Mouse (Mus musculus) cerebral cortex, adult 2 months (tissue): ENCODE data around the gene Smarcd1.

ENCODE experiments used
- WGBS: fragments of 180-500 bp; shearing (Covaris S2); methylation state at CpG from one replicate; pipeline ENCODE4 v1.1.7; 2018; 5-methylcytosine and 5-hydroxymethylcytosine counted together

Smarcd1 gene

DNA sequence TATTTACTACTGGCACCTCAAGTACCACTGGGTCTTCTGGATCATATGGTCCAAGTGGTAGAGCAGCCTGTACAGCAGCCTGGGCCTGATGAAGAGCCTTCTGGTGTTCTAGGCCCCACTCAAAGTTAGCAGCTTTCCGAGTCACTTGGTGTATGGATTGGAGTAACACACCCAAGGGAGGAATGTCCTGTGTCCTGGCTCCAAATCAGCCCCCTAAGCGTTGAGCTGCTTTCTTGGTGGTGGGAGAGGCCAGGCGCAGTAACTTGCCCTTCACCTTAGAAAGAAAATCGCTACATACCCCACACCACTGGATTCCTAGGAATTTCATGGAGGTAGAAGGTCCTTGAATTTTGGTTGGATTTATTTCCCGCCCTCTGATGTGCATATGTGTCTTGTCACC lies 17.8 kb upstream of the Smarcd1 start:
- 96% methylated on average over 5 of the region's 5 CpGs for WGBS

GRCm38 (mm10) chr15:99688712-99689111 lies 13.2 kb upstream of the Smarcd1 start:
- 3% methylated on average over 4 of the region's 4 CpGs for WGBS

- WGBS: 58% methylated on average over 4 of the region's 4 CpGs
Measured at GRCm38 (mm10) chr15:99690924-99691323, 11.0 kb upstream of the Smarcd1 start.

GRCm38 (mm10) chr15:99691976-99692375 lies 10.0 kb upstream of the Smarcd1 start:
- WGBS: 57% methylated on average over 9 of the region's 9 CpGs

DNA sequence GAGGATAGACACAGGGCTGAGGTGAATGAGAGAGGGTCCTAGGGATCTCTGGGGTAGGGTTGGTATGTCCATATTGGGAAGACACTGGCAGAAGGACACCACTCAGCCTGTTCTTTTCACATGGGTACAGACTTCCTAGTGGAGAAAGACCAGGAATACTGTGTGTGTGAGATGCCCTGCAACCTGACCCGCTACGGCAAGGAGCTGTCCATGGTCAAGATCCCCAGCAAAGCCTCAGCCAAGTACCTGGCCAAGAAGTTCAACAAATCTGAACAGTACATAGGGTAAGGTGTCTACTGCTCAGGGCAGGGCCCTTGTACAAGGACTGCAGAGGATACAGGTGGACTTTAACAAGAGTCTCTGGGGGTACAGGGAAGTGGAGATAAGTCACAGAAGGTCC lies 4.6 kb upstream of the Smarcd1 start:
- WGBS: 72% methylated on average over 2 of the region's 2 CpGs

GRCm38 (mm10) chr15:99698533-99699085 lies 3.3 kb upstream of the Smarcd1 start:
- WGBS: 38% methylated on average over 20 of the region's 20 CpGs

- 73% methylated on average over 10 of the region's 10 CpGs for WGBS
Measured at GRCm38 (mm10) chr15:99699715-99700114, 2.2 kb upstream of the Smarcd1 start.

- 84% methylated on average over 18 of the region's 18 CpGs for WGBS
Measured at GRCm38 (mm10) chr15:99700219-99701106, 1.5 kb upstream of the Smarcd1 start.

- WGBS: 34% methylated on average over 16 of the region's 16 CpGs
Measured at GRCm38 (mm10) chr15:99701640-99701998, 310 bp upstream of the Smarcd1 start.

GRCm38 (mm10) chr15:99703104-99703503 lies 1.2 kb downstream of the Smarcd1 start:
- WGBS: 47% methylated on average over 9 of the region's 9 CpGs

- 33% methylated on average over 5 of the region's 5 CpGs for WGBS
Measured at GRCm38 (mm10) chr15:99703676-99704040, 1.7 kb downstream of the Smarcd1 start.

- 10% methylated on average over 23 of the region's 23 CpGs for WGBS
Measured at GRCm38 (mm10) chr15:99704041-99704681, 2.2 kb downstream of the Smarcd1 start.

- WGBS: 20% methylated on average over 7 of the region's 7 CpGs
Measured at GRCm38 (mm10) chr15:99704881-99705280, 3.0 kb downstream of the Smarcd1 start.

DNA sequence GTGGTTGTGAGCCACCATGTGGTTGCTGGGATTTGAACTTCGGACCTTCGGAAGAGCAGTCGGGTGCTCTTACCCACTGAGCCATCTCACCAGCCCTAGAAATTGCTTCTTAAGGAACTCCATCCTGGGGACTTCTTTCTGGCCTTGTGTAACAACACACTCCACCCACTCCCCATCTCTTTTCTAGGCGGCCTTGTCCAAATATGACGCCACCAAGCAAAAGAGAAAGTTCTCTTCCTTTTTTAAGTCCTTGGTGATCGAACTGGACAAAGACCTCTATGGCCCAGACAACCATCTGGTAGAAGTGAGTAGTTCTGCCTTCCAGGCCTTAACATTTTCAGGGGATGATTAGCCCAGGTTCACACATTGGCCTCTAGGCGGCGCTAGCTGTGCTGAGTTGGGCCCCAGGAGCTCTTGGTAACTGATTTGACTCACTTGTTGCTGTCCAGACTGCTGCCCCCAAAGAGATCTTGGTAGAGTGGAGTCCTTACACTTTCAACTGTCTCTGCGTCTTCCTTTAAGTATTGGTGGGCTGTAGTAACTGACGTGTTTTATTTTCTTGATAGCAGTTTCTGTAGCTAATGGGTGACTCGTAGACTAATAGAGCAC lies 3.6 kb downstream of the Smarcd1 start, which contains the start of gene Gm17349:
Gene Gm17349, minus strand, starts transcription at position 51 of the 609 bp plus-strand sequence.
- 45% methylated on average over 11 of the region's 11 CpGs for WGBS

DNA sequence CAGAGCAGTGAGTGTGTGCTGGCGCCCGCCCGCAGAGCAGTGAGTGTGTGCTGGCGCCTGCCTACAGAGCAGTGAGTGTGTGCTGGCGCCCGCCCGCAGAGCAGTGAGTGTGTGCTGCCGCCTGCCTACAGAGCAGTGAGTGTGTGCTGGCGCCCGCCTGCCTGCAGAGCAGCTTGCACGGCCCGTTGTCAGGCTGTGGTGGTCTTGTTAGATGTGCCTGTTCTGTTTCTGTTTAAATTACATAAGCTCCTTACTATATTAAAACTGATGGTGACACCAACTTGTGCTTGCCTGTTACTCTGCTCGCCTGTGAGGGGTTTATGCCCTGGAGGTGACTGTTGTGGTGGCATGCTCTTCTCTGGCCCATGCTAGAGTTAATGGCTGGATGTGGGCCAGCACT lies 6.2 kb downstream of the Smarcd1 start:
- 74% methylated on average over 13 of the region's 13 CpGs for WGBS

- WGBS: 77% methylated on average over 10 of the region's 10 CpGs
Measured at GRCm38 (mm10) chr15:99710221-99711190, 8.6 kb downstream of the Smarcd1 start.

DNA sequence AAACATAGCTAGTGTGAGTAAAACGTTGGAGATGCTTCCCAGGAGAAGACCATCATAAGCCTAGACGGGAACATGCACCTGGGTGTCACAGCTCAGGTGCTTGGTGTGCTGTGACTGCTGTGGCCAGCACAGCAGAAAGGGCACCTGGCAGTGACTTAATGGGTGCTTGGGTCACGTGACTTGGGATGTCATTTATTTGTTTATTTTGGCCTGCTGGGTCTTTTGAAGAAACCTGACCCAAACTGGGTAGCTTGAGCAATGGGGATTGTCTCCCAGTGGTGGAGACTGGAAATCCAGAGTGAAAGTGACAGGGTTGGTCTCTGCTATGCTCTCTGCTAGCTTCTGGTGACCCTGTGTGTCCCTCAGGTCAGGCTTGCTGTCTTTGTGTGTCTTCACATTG lies 9.6 kb downstream of the Smarcd1 start:
- 60% methylated on average over 3 of the region's 3 CpGs for WGBS

DNA sequence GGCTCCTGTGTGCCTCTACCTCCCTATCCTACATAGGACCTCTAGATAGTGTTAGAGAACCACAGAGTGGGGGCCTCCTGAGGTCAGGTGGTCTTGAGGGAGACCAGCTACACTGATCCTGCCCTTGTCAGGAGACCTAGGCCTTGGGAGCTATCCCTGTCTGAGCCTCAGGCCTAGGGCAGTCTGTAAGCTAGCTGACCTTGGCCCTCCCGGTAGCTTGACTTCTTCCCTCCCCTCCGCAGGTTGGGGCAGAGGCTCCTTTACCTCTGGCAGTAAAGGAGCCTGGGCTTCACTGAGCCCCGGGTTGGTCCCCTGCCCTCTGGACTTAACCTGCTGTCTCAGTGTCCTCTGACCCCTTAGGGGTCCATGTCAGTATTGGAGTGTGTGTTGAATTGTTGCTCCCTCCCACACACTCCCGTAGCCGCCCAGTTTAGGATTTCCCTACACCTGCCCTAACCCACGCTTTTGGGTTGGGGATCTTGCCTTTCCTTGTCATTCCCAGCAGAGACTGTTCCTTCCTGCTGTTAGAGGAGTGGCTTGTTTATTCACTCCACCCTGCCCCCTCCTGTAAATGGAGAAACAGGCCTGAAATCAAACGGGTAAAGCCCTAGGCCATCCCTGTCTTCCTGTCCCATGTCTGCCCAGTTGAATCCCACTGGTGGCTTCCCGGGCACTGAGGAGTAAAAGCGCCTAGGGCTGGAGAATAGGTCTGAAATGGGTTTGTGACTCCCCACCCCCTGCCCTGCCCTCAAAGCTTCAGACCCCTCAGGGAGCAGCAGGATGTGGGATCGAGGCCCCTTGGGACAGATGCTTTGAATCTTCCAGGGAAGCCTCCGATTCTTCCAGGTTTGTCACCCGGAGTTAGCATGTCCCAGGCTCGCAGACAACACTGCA lies 11.0 kb downstream of the Smarcd1 start:
- WGBS: 64% methylated on average over 13 of the region's 13 CpGs

DNA sequence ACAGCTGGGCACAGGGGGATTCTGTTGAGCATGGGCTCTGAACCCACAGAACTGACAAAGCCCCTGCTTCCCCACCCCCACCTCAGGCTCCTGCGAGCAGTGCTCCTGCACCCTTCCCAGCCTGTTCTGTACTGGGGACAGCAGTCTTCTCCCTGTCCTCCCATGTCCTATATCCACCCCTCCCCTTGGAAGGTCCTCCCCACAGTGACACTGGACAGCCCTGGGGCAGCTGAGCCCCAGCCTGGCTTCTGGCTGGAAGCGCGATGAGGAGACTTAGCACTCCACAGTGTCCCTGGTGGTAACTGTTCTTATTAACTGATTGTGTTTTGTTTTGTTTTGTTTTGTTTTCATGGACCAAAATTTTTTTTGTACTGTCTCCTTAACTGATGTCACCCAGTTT lies 11.6 kb downstream of the Smarcd1 start:
- 58% methylated on average over 3 of the region's 3 CpGs for WGBS

- 64% methylated on average over 4 of the region's 4 CpGs for WGBS
Measured at GRCm38 (mm10) chr15:99714206-99714605, 12.3 kb downstream of the Smarcd1 start.
